20 mouse cellular contexts compared by ENCODE assay signal in the genomic region with DNA sequence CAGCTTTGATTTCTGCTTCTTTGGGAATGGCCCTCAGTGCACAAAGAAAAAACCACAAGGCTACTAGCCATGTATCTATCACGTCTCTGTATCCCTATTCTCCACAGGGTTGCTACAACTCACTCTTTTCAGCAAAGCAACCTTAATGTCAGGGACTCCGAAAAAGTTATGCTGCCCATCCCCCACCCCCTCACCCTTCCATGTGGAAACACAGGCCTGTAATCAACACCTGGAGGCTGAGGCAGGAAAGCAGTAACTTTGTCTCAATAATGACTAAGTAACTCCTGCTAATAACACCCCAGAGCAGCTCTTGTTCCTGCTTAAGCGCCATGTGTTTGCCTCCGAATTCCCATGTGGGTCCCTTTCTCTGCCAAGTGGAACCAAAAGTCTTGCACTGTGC. TPM values are rescaled to one million over a fixed set of nuclear protein-coding genes. Genes with fewer than 3 reads are reported as not detected.
DNase-seq lines count a peak whose midpoint lies in the region; ATAC-seq and TF ChIP-seq lines count a peak whose summit lies in the region.
"Had no signal": no experiment of that assay in that cellular context is flagged by ENCODE, and none has a peak within 500 bp of the region (broad histone marks: within the 10 kb centered on the region; RNA-seq: fewer than 3 reads in every experiment).

No protein-coding gene starts in this region.

- H3K4me1 ChIP-seq in intestine, embryonic 16.5 days (ENCODE audit: control insufficient read depth, insufficient read depth, low read length), result peaks cover 24% of the 10 kb centered on the region
- H3K4me1 ChIP-seq in intestine, embryonic 15.5 days (replicated peaks), result peaks cover 13% of the 10 kb centered on the region
- peaks cover 3 to 37% of the 10 kb centered on the region in 2 experiments; a peak in 3 of 4 replicates for H3K4me1 ChIP-seq in liver, embryonic 14.5 days (replicated peaks; ENCODE audit: control insufficient read depth in 2 of 2, insufficient read depth in 2 of 2, low read length in 1 of 2)
- peaks cover 15% of the 10 kb centered on the region for H3K4me1 ChIP-seq in heart, embryonic 11.5 days (ENCODE audit: control insufficient read depth, insufficient read depth, low read length)

- H3K27me3 ChIP-seq in intestine, embryonic 16.5 days (replicated peaks; ENCODE audit: control insufficient read depth, insufficient read depth, low read length), result no peaks in the 10 kb centered on the region
- H3K27me3 ChIP-seq in intestine, embryonic 15.5 days (replicated peaks), result no peaks in the 10 kb centered on the region
- no peaks in the 10 kb centered on the region for H3K27me3 ChIP-seq in liver, embryonic 14.5 days (ENCODE audit: control insufficient read depth, insufficient read depth, low read length)
- no peaks in the 10 kb centered on the region for H3K27me3 ChIP-seq in heart, embryonic 11.5 days (ENCODE audit: control insufficient read depth, insufficient read depth, low read length)
- H3K27me3 ChIP-seq: embryonic facial prominence, embryonic 12.5 days; forebrain, embryonic 13.5 days; limb, embryonic 13.5 days; midbrain, embryonic 12.5 days; neural tube, embryonic 12.5 days had no signal

- 93% methylated on average over 4 of the region's 4 CpGs for WGBS in intestine, embryonic 16.5 days
- 94% methylated on average over 4 of the region's 4 CpGs for WGBS in intestine, embryonic 15.5 days
- WGBS in liver, embryonic 14.5 days (ENCODE audit: insufficient replicate concordance), result 68% methylated on average over 4 of the region's 4 CpGs
- 85% methylated on average over 4 of the region's 4 CpGs for WGBS in heart, embryonic 11.5 days (ENCODE audit: insufficient replicate concordance)

- no peak overlapping the region for H3K9ac ChIP-seq in intestine, embryonic 16.5 days (ENCODE audit: low read depth, low read length)
- no peak overlapping the region for H3K9ac ChIP-seq in intestine, embryonic 15.5 days
- no peak overlapping the region for H3K9ac ChIP-seq in liver, embryonic 14.5 days (replicated peaks)
- no peak overlapping the region for H3K9ac ChIP-seq in heart, embryonic 11.5 days (ENCODE audit: low read depth, low read length)
- H3K9ac ChIP-seq: embryonic facial prominence, embryonic 12.5 days; forebrain, embryonic 13.5 days; limb, embryonic 13.5 days; midbrain, embryonic 12.5 days; neural tube, embryonic 12.5 days had no signal

- no peaks in the 10 kb centered on the region for H3K9me3 ChIP-seq in intestine, embryonic 16.5 days (ENCODE audit: control insufficient read depth, low read length)
- H3K9me3 ChIP-seq in intestine, embryonic 15.5 days, result no peaks in the 10 kb centered on the region
- H3K9me3 ChIP-seq in liver, embryonic 14.5 days (ENCODE audit: control insufficient read depth, low read length), result no peaks in the 10 kb centered on the region
- no peaks in the 10 kb centered on the region for H3K9me3 ChIP-seq in heart, embryonic 11.5 days (replicated peaks; ENCODE audit: control insufficient read depth, low read length)
- H3K9me3 ChIP-seq: embryonic facial prominence, embryonic 12.5 days; forebrain, embryonic 13.5 days; hindbrain, embryonic 10.5 days; limb, embryonic 13.5 days; midbrain, embryonic 12.5 days; neural tube, embryonic 12.5 days had no signal

- H3K4me3 ChIP-seq in intestine, embryonic 16.5 days (ENCODE audit: low read length), result peak overlapping the region; percentile 11; the same call in 1 of the 2 replicates
- no peak overlapping the region for H3K4me3 ChIP-seq in intestine, embryonic 15.5 days (replicated peaks)
- H3K4me3 ChIP-seq in liver, embryonic 14.5 days (ENCODE audit: insufficient read depth in 1 of 2, low read depth in 2 of 2, low read length in 2 of 2), result peak overlapping the region; percentile 5 to 23; a peak in 2 of 4 replicates
- no peak overlapping the region for H3K4me3 ChIP-seq in heart, embryonic 11.5 days (ENCODE audit: low read depth, low read length)
- H3K4me3 ChIP-seq: embryonic facial prominence, embryonic 12.5 days; erythroblast, embryonic 14.5 days; forebrain, embryonic 13.5 days; hindbrain, embryonic 10.5 days; limb, embryonic 13.5 days; midbrain, embryonic 12.5 days; neural tube, embryonic 12.5 days had no signal

- TF ChIP-seq CTCF in liver, embryonic 14.5 days (IDR thresholded peaks at IDR 0.05; ENCODE audit: low read depth), result no peak

- H3K4me2 ChIP-seq in intestine, embryonic 16.5 days (ENCODE audit: low read depth, low read length), result no peak overlapping the region; the same call in 1 of the 2 replicates
- no peak overlapping the region for H3K4me2 ChIP-seq in intestine, embryonic 15.5 days (replicated peaks)
- H3K4me2 ChIP-seq in liver, embryonic 14.5 days (ENCODE audit: low read depth), result peak overlapping the region; percentile 0
- no peak overlapping the region for H3K4me2 ChIP-seq in heart, embryonic 11.5 days
- H3K4me2 ChIP-seq: embryonic facial prominence, embryonic 12.5 days; forebrain, embryonic 13.5 days; limb, embryonic 13.5 days; midbrain, embryonic 12.5 days; neural tube, embryonic 12.5 days had no signal

- no peak for TF ChIP-seq EP300 in liver, embryonic 14.5 days (IDR thresholded peaks at IDR 0.05; ENCODE audit: low read depth)

- H3K36me3 ChIP-seq in intestine, embryonic 16.5 days (ENCODE audit: control insufficient read depth, insufficient read depth, low read length), result no peaks in the 10 kb centered on the region
- H3K36me3 ChIP-seq in intestine, embryonic 15.5 days, result no peaks in the 10 kb centered on the region
- no peaks in the 10 kb centered on the region for H3K36me3 ChIP-seq in liver, embryonic 14.5 days (replicated peaks; ENCODE audit: control insufficient read depth, insufficient read depth, low read depth)
- H3K36me3 ChIP-seq in heart, embryonic 11.5 days (ENCODE audit: control insufficient read depth, insufficient read depth, low read length), result no peaks in the 10 kb centered on the region; the same call in 1 of the 2 replicates
- H3K36me3 ChIP-seq: neural tube, embryonic 12.5 days had no signal

- peak overlapping the region; percentile 41; the same call in 1 of the 2 replicates for H3K27ac ChIP-seq in intestine, embryonic 16.5 days (ENCODE audit: low read length)
- H3K27ac ChIP-seq in intestine, embryonic 15.5 days, result no peak overlapping the region
- no peak overlapping the region for H3K27ac ChIP-seq in liver, embryonic 14.5 days
- H3K27ac ChIP-seq in heart, embryonic 11.5 days (ENCODE audit: low read depth, low read length), result no peak overlapping the region
- H3K27ac ChIP-seq: embryonic facial prominence, embryonic 12.5 days; forebrain, embryonic 13.5 days; hindbrain, embryonic 10.5 days; limb, embryonic 13.5 days; midbrain, embryonic 12.5 days; neural tube, embryonic 12.5 days had no signal

- DNase-seq in testis, postnatal 14 days (ENCODE audit: low spot score), result peak; percentile 67
- no peak for DNase-seq in testis, postnatal 10 days (ENCODE audit: low spot score)
- DNase-seq in liver, embryonic 14.5 days (ENCODE audit: low read depth in 3 of 3, low spot score in 3 of 3), result no peak
- DNase-seq in left cerebral cortex, adult 18-20 months (ENCODE audit: low spot score in 2 of 2), result no peak
- DNase-seq: adrenal gland, adult 8-10 months; cerebellum, adult 9-11 months; gastrocnemius, postnatal 25 days; right cerebral cortex, adult 18-20 months; thymus, postnatal 25 days had no signal

- ATAC-seq in intestine, embryonic 16.5 days, result no peak
- ATAC-seq in intestine, embryonic 15.5 days, result no peak
- no peak for ATAC-seq in liver, embryonic 14.5 days (ENCODE audit: insufficient read depth)
- ATAC-seq in heart, embryonic 11.5 days (replicated peaks; ENCODE audit: insufficient number of reproducible peaks, low FRiP score, low TSS enrichment), result no peak
- ATAC-seq: CD4-positive, CD25-positive, alpha-beta regulatory T cell, adult 4 months; forebrain, embryonic 13.5 days had no signal

RNA-seq across cellular contexts. Expression of a gene that starts 17.3 kb away (rescaled TPM):
- polyA plus RNA-seq in intestine, embryonic 16.5 days (2015; fragmentation: Nextera tagmentation; extraction: Ambion mirVana), result 7.5 and 9.0 TPM in 2 replicates
- polyA plus RNA-seq in intestine, embryonic 15.5 days (2015; fragmentation: Nextera tagmentation; extraction: Ambion mirVana), result 9.7 and 10.3 TPM in 2 replicates
- polyA plus RNA-seq in liver, embryonic 14.5 days (2012; rRNA removed), result 3.8 and 5.0 TPM in 2 replicates
- polyA plus RNA-seq in liver, embryonic 14.5 days (2014; fragmentation: Nextera tagmentation; extraction: Ambion mirVana), result 3.8 and 4.3 TPM in 2 replicates
- 100 to 1,000 TPM; 127 TPM for total RNA-seq in left cerebral cortex, adult 18-20 months (2021)
- polyA plus RNA-seq in heart, embryonic 11.5 days (2014; fragmentation: Nextera tagmentation; extraction: Ambion mirVana), result 11.8 and 14.3 TPM in 2 replicates

Comparison
In these comparisons a context has a peak if more than half of its experiments do, and no peak if none do; other contexts are left out.
1. H3K4me3 ChIP-seq: peak in intestine, embryonic 16.5 days (single experiment) and liver, embryonic 14.5 days (2 of 2); none in intestine, embryonic 15.5 days (single experiment) and heart, embryonic 11.5 days (single experiment).